Mouse (Mus musculus): ENCODE measurements around the gene Ccdc157. TPM values are rescaled to one million over a fixed set of nuclear protein-coding genes. Genes with fewer than 3 reads are reported as not detected.

Ccdc157 gene
- total and polyA plus RNA-seq, 2 experiments, result 4.5 to 9.3 TPM

- Histone ChIP-seq H3K27me3 (ENCODE audit: control insufficient read depth, insufficient read depth, low read length) (no peaks in the 10 kb centered on the region), H3K4me3 (ENCODE audit: insufficient read depth, low read depth, low read length) (no peak overlapping the region), H3K36me3 (ENCODE audit: control insufficient read depth, insufficient read depth, low read length) (peaks cover 4% of the 10 kb centered on the region), H3K79me2 (ENCODE audit: control insufficient read depth, insufficient read depth, low read length) (no peaks in the 10 kb centered on the region), H3K27ac (replicated peaks; ENCODE audit: insufficient read depth, low read depth, low read length) (no peak overlapping the region), H3K4me1 (ENCODE audit: control insufficient read depth, insufficient read depth, low read length) (no peaks in the 10 kb centered on the region), H3K9ac (ENCODE audit: low read depth, low read length) (no peak overlapping the region)
- 97% methylated on average over 10 of the region's 10 CpGs for WGBS
- no peak for TF ChIP-seq CTCF (IDR thresholded peaks at IDR 0.05; ENCODE audit: low read depth, low read length)
- no peak for TF ChIP-seq POLR2A (IDR thresholded peaks at IDR 0.05; ENCODE audit: extremely low read depth, insufficient read depth, low read length)
- DNase-seq (ENCODE audit: extremely low read depth, low read depth, low spot score), result no peak
Observed at GRCm38 (mm10) chr11:4147098-4147497, 13.0 kb downstream of the Ccdc157 start.

DNA sequence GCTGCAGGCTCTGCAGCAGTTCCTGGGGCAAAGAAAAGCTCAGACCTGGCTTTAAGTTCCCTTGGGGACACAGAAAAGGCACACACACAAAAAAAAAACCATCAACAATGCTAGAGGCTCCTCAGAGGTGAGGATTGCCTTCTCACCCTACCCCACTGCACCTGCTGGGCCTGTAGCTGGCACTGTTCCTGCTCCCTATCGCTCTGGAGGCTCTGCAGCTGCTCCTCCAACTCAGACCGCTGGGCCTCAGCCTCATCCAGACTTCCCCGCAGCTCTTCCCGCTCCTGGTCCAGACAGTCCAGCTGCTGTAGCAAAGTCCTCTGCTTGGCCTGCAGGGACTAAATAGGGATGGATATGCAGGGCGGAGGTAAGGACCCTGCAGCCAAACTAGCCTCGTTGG is 13.7 kb downstream of the Ccdc157 start:
- peaks cover 5% of the 10 kb centered on the region for H3K36me3 ChIP-seq (ENCODE audit: control insufficient read depth, insufficient read depth, low read length)
- H3K79me2 ChIP-seq (ENCODE audit: control insufficient read depth, insufficient read depth, low read length), result no peaks in the 10 kb centered on the region
- 88% methylated on average over 6 of the region's 6 CpGs for WGBS
- H3K27ac ChIP-seq (replicated peaks; ENCODE audit: insufficient read depth, low read depth, low read length), result no peak overlapping the region
- no peak overlapping the region for H3K4me3 ChIP-seq (ENCODE audit: insufficient read depth, low read depth, low read length)
- H3K9ac ChIP-seq (ENCODE audit: low read depth, low read length), result no peak overlapping the region
- DNase-seq (ENCODE audit: extremely low read depth, low read depth, low spot score), result no peak
- H3K27me3 ChIP-seq (ENCODE audit: control insufficient read depth, insufficient read depth, low read length), result no peaks in the 10 kb centered on the region
- H3K4me1 ChIP-seq (ENCODE audit: control insufficient read depth, insufficient read depth, low read length), result no peaks in the 10 kb centered on the region
- TF ChIP-seq CTCF (IDR thresholded peaks at IDR 0.05; ENCODE audit: low read depth, low read length), result no peak
- no peak for TF ChIP-seq POLR2A (IDR thresholded peaks at IDR 0.05; ENCODE audit: extremely low read depth, insufficient read depth, low read length)

DNA sequence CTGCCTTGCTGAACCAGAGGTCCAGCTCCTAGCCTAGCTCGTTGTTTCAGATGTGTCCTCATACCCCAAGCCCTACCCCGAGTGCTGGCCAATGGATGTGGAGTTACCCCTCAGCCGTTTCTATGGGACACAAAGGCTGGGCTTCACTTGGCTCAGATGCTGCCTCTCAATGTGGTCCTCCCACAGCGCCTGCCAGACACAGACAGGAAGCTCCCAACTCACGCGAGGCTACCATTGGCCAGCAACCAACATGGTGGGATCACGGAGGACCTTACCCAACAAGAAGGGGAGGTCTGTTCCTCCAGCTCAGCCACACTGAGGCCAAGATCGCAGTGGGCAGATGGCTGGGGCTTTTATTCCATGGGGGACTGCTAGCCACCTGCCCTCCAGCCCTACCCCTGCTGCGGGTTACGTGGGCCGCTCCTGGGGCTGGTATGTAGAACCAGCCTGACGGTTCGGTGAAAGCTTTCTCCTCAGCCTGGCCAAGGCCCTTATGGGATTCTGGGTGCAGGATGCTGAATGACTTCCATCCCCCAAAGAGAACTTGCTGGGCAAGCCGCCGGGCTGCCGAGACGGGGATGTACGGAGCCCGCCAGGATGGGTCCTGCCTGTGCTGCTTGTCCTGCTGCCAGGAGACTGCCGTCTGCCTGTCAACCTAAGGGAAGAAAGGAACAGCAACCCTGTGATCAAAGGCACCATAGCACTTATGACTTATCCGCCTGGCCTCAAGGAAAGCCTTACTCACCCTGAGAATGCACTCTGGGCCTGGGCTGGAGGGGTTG is 16.6 kb downstream of the Ccdc157 start:
- Histone ChIP-seq H3K9ac (ENCODE audit: low read depth, low read length) (no peak overlapping the region), H3K4me1 (ENCODE audit: control insufficient read depth, insufficient read depth, low read length) (no peaks in the 10 kb centered on the region), H3K36me3 (ENCODE audit: control insufficient read depth, insufficient read depth, low read length) (peaks cover 9% of the 10 kb centered on the region), H3K79me2 (ENCODE audit: control insufficient read depth, insufficient read depth, low read length) (no peaks in the 10 kb centered on the region), H3K4me3 (ENCODE audit: insufficient read depth, low read depth, low read length) (no peak overlapping the region), H3K27ac (replicated peaks; ENCODE audit: insufficient read depth, low read depth, low read length) (no peak overlapping the region), H3K27me3 (ENCODE audit: control insufficient read depth, insufficient read depth, low read length) (no peaks in the 10 kb centered on the region)
- whole genome bisulfite sequencing, result 91% methylated on average over 21 of the region's 21 CpGs
- DNase-seq (ENCODE audit: extremely low read depth, low read depth, low spot score), result no peak
- TF ChIP-seq CTCF (IDR thresholded peaks at IDR 0.05; ENCODE audit: low read depth, low read length) (no peak), POLR2A (IDR thresholded peaks at IDR 0.05; ENCODE audit: extremely low read depth, insufficient read depth, low read length) (no peak)

- Histone ChIP-seq H3K4me3 (ENCODE audit: insufficient read depth, low read depth, low read length) (no peak overlapping the region), H3K27me3 (ENCODE audit: control insufficient read depth, insufficient read depth, low read length) (no peaks in the 10 kb centered on the region), H3K27ac (replicated peaks; ENCODE audit: insufficient read depth, low read depth, low read length) (no peak overlapping the region), H3K4me1 (ENCODE audit: control insufficient read depth, insufficient read depth, low read length) (no peaks in the 10 kb centered on the region), H3K36me3 (ENCODE audit: control insufficient read depth, insufficient read depth, low read length) (peaks cover 9% of the 10 kb centered on the region), H3K79me2 (ENCODE audit: control insufficient read depth, insufficient read depth, low read length) (no peaks in the 10 kb centered on the region), H3K9ac (ENCODE audit: low read depth, low read length) (no peak overlapping the region)
- no peak for TF ChIP-seq CTCF (IDR thresholded peaks at IDR 0.05; ENCODE audit: low read depth, low read length)
- DNase-seq (ENCODE audit: extremely low read depth, low read depth, low spot score), result no peak
- WGBS, result 86% methylated on average over 4 of the region's 4 CpGs
Observed at GRCm38 (mm10) chr11:4142352-4142751, 17.7 kb downstream of the Ccdc157 start.

GRCm38 (mm10) chr11:4141505-4141904 is 18.6 kb downstream of the Ccdc157 start:
- Histone ChIP-seq H3K4me3 (ENCODE audit: insufficient read depth, low read depth, low read length) (no peak overlapping the region), H3K36me3 (ENCODE audit: control insufficient read depth, insufficient read depth, low read length) (peaks cover 9% of the 10 kb centered on the region), H3K79me2 (ENCODE audit: control insufficient read depth, insufficient read depth, low read length) (no peaks in the 10 kb centered on the region), H3K4me1 (ENCODE audit: control insufficient read depth, insufficient read depth, low read length) (no peaks in the 10 kb centered on the region), H3K9ac (ENCODE audit: low read depth, low read length) (no peak overlapping the region), H3K27me3 (ENCODE audit: control insufficient read depth, insufficient read depth, low read length) (no peaks in the 10 kb centered on the region), H3K27ac (replicated peaks; ENCODE audit: insufficient read depth, low read depth, low read length) (no peak overlapping the region)
- TF ChIP-seq CTCF (IDR thresholded peaks at IDR 0.05; ENCODE audit: low read depth, low read length) (no peak), POLR2A (IDR thresholded peaks at IDR 0.05; ENCODE audit: extremely low read depth, insufficient read depth, low read length) (no peak)
- DNase-seq (ENCODE audit: extremely low read depth, low read depth, low spot score), result no peak

DNA sequence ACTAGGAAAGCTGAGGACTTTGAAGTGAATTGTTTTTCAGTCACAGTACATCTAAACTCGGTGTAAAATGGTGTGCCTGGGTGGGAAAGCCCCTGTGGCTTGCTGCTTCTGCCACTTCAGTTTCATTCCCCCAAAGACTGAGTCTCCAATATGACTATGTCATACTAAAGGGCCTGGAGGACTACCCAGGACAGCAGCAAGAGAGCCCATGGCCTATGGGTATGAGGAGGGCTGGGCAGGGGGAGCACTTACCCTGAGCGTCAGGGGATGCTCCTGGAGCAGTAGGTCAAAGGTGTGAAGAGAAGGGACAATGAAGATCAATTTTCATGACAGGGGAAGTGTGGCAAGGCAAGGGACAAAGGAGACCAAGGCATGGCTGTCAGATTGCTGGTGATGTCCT is 21.1 kb downstream of the Ccdc157 start:
- Histone ChIP-seq H3K79me2 (ENCODE audit: control insufficient read depth, insufficient read depth, low read length) (no peaks in the 10 kb centered on the region), H3K27me3 (ENCODE audit: control insufficient read depth, insufficient read depth, low read length) (no peaks in the 10 kb centered on the region), H3K4me1 (ENCODE audit: control insufficient read depth, insufficient read depth, low read length) (peaks cover 7% of the 10 kb centered on the region), H3K36me3 (ENCODE audit: control insufficient read depth, insufficient read depth, low read length) (peaks cover 9% of the 10 kb centered on the region), H3K9ac (ENCODE audit: low read depth, low read length) (no peak overlapping the region), H3K4me3 (ENCODE audit: insufficient read depth, low read depth, low read length) (no peak overlapping the region), H3K27ac (replicated peaks; ENCODE audit: insufficient read depth, low read depth, low read length) (no peak overlapping the region)
- TF ChIP-seq CTCF (IDR thresholded peaks at IDR 0.05; ENCODE audit: low read depth, low read length) (no peak), POLR2A (IDR thresholded peaks at IDR 0.05; ENCODE audit: extremely low read depth, insufficient read depth, low read length) (no peak)
- 88% methylated on average over 2 of the region's 2 CpGs for WGBS
- DNase-seq (ENCODE audit: extremely low read depth, low read depth, low spot score), result no peak

All from liver, adult 2 months (tissue).